Mouse (Mus musculus) heart, postnatal 36 days (tissue): ENCODE results near the gene Psd4. TPM values are rescaled to one million over a fixed set of nuclear protein-coding genes. Genes with fewer than 3 reads are reported as not detected.

Experiments
- DNase-seq, 2 experiments: peaks; one replicate each; pipeline ENCODE4 v3.0.0; 2021 to 2022
- intact Hi-C: fragments of 180-260 bp; cut with DNase I; formaldehyde crosslinking; loops from one replicate; pipeline ENCODE4 v1.15.1; 2025
- total RNA-seq, 2 experiments: library from RNA; stranded (reverse); gene quantifications; 2 replicates each; pipeline ENCODE4 v1.2.3; 2021

Gene Psd4
- 1 to 10 TPM in 1 of 2 experiments, under 1 TPM in 1; 0.89 to 1.4 TPM for total RNA-seq

GRCm38 (mm10) chr2:24367030-24367894, at the start of gene Psd4:
TSS of gene Psd4 (plus strand) at chr2:24367580.
- peak; percentile 56 to 60 for DNase-seq
- intact Hi-C loops: no loop called here

GRCm38 (mm10) chr2:24317919-24318598, 49.3 kb upstream of the Psd4 start:
- no peak for DNase-seq
- intact Hi-C loops: no loop called here

GRCm38 (mm10) chr2:24335333-24335732, 32.0 kb upstream of the Psd4 start:
- no peak for DNase-seq
- intact Hi-C loops: no loop called here

GRCm38 (mm10) chr2:24336545-24336944, 30.8 kb upstream of the Psd4 start, which contains the start of gene Il1rn:
TSS of gene Il1rn (plus strand) at chr2:24336853.
- intact Hi-C loops: no loop called here
- DNase-seq: no peak

GRCm38 (mm10) chr2:24341395-24341885, 25.9 kb upstream of the Psd4 start:
- no peak for DNase-seq
- intact Hi-C loops: no loop called here

GRCm38 (mm10) chr2:24344619-24345018, 22.8 kb upstream of the Psd4 start:
- intact Hi-C loops: no loop called here
- no peak for DNase-seq

GRCm38 (mm10) chr2:24345056-24345455, 22.3 kb upstream of the Psd4 start:
- DNase-seq: peak in 1 of 2 experiments; percentile 10
- intact Hi-C loops: no loop called here

GRCm38 (mm10) chr2:24347926-24348325, 19.5 kb upstream of the Psd4 start:
- DNase-seq: no peak
- intact Hi-C loops: no loop called here

- no peak for DNase-seq
- intact Hi-C loops: no loop called here
These were observed 16.2 kb upstream of the Psd4 start for GRCm38 (mm10) chr2:24351159-24351558.

GRCm38 (mm10) chr2:24353042-24353441, 14.3 kb upstream of the Psd4 start:
- DNase-seq: no peak
- intact Hi-C loops: no loop called here

GRCm38 (mm10) chr2:24357642-24358041, 9.7 kb upstream of the Psd4 start:
- DNase-seq: no peak
- intact Hi-C loops: loop anchor here (2.0 to 5.0 kb wide), 2 partner anchors 47 to 210 kb away; no protein-coding TSS in a partner anchor

GRCm38 (mm10) chr2:24359347-24359746, 8.0 kb upstream of the Psd4 start:
- no peak for DNase-seq
- intact Hi-C loops: loop anchor here (5.0 kb wide), 1 partner anchor 208 kb away; no protein-coding TSS in a partner anchor

GRCm38 (mm10) chr2:24363818-24364217, 3.6 kb upstream of the Psd4 start:
- intact Hi-C loops: no loop called here

GRCm38 (mm10) chr2:24366214-24366975, 985 bp upstream of the Psd4 start:
- DNase-seq: no peak
- intact Hi-C loops: no loop called here

More at GRCm38 (mm10) chr2:24363818-24364217, 3.6 kb upstream of the Psd4 start:
- no peak for DNase-seq

- no peak for DNase-seq
- intact Hi-C loops: no loop called here
These were observed 498 bp downstream of the Psd4 start for GRCm38 (mm10) chr2:24367895-24368261.

GRCm38 (mm10) chr2:24378747-24379450, 11.5 kb downstream of the Psd4 start:
- no peak for DNase-seq
- intact Hi-C loops: no loop called here

- no peak for DNase-seq
- intact Hi-C loops: no loop called here
These were observed 15.3 kb downstream of the Psd4 start for GRCm38 (mm10) chr2:24382456-24383230.

- no peak for DNase-seq
- intact Hi-C loops: no loop called here
These were observed 16.3 kb downstream of the Psd4 start for GRCm38 (mm10) chr2:24383636-24384035.

- intact Hi-C loops: no loop called here
- DNase-seq: no peak
These were observed 17.0 kb downstream of the Psd4 start for GRCm38 (mm10) chr2:24384393-24384792.
